13 mouse cellular contexts compared by ENCODE assay signal in genomic region chr13:98249594-98249993, GRCm38 (mm10). TPM values are rescaled to one million over a fixed set of nuclear protein-coding genes. Genes with fewer than 3 reads are reported as not detected.
"Had no signal": no experiment of that assay in that cellular context is flagged by ENCODE, and none has a peak within 500 bp of the region (broad histone marks: within the 10 kb centered on the region; RNA-seq: fewer than 3 reads in every experiment).

No protein-coding gene starts in this region.

- DNase-seq: retina, postnatal 1 day; right cerebral cortex, adult 18-20 months; right cerebral cortex, postnatal 14 days; right cerebral cortex, postnatal 25 days; right cerebral cortex, postnatal 4 days; spleen, adult 18-20 months; thymus, adult 18-20 months; thymus, adult 2 months; thymus, postnatal 14 days; thymus, postnatal 25 days; thymus, postnatal 36 days; thymus, postnatal 4 days had no signal

RNA-seq across cellular contexts. Expression of gene Gm21976, which starts 30.1 kb away (rescaled TPM):
- total RNA-seq: neutrophil, adult 5-6 weeks had no signal

RNA-seq across cellular contexts. Expression of gene Arhgef28, which starts 43.4 kb away (rescaled TPM):
- total RNA-seq: neutrophil, adult 5-6 weeks had no signal
